Mouse (Mus musculus): ENCODE data around the gene Tfe3.
"Not testable (repeated sequence)": the region's sequence is repeated elsewhere in the genome, so short reads cannot be mapped to it uniquely, and the experiment has no call there.

Gene Tfe3

DNA sequence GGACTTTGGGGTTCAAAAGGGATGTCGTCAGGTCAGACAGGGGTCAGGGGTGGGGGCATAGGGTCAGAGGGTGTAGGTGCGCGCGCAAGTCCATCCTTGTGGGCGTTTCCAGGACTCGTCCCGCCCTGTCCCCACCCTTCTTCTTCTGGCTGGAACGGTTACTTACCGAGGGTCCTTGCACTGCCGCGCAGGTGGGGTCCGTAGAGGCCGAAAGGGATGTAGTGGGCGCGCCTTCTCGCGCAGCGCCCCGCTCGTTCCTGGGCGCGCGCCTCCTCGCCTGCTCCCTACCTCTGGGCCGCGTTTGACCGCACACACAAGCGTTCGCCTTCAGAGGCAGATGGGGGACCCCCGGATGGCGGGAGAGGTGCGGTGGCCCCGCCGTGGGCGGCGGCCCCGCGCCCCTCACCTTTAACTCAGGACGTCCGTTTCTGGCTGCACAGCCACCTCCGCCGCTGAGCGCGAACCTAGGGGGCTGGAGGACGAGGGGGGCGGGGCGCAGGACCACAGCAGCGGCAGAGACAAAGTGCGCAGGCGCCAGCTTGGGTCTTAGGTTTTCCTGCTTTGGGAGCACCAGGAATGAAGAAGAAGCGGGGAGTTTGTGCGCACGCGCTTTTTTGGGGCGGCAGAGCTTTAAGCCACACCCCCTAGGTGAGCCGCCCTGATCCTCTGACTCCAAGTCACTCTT, 11.8 kb upstream of the Tfe3 start, which contains the start of gene Ccdc120:
TSS of gene Ccdc120 (minus strand) at position 474 of the 685 bp plus-strand sequence.
- DNase-seq (ENCODE audit: low spot score in 2 of 2), result peak in 1 of 2 experiments; percentile 70

DNA sequence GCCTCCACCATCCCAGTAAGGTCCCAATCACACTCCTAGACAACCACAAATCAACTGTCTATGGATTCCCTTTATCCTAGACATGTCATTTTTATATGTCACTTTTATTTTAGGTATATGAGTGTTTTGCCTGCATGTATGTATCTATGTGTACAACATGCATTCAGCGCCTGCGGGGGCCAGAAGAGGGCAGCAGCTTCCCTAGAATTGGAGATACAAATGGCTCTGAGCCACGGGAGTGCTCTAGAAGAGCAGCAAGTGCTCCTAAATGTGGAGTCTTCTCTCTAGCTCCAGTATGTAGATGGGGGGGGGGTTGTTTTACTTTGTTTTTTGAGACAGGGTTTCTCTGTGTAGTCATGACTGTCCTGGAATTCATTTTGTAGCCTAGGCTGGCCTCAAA, 8.7 kb upstream of the Tfe3 start:
- not testable (repeated sequence) for DNase-seq (ENCODE audit: low spot score in 2 of 2)

DNA sequence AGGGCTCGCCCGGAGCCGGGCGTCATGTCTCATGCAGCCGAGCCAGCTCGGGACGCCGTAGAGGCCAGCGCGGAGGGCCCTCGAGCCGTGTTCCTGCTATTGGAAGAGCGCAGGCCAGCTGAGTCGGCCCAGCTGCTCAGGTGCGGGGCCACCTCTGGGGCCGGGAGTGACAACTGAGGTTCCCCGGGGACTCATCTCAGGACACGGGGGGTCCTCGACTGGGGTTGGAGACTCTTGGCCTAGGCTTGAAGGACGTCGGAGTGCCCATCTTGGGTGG, 499 bp downstream of the Tfe3 start:
- no peak for DNase-seq (ENCODE audit: low spot score in 2 of 2)

DNA sequence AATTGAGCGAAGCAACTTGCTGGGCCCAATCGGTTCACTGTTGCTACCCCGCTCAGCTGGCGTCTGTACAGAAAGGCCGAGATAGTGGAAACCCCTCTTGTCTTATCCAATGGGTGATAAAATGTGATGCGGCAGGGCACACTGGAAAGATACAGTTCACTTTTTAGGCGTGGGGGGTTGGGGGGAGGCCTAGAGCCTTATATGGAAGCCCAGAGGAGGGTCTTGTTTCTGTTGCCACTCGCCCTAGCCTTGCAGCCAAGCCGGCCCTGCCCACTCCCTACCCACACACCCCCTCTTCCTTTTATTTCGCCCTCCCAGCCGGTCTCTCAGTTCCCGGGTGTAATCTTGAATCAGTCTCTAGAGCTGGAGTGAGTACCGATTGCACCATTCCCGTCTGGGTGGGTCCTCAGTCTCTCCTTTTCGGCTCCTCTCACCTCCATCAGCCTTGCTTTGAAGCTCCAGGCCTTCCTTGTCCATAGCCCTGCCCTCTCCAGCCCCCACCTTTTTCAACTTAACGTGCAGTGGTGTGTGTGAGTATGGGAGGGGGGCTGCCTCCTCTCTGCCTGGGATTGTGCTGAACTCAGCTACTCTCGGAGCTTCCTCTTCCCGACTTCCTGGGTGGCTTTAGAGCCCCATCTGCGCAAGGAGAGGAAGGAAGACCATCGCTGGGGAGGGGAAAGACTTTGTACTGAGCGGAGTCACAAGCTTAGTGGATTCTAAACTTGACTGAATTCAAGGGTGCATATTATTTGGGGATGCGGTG, 1.5 kb downstream of the Tfe3 start:
- DNase-seq (ENCODE audit: low spot score in 2 of 2), result peak in 1 of 2 experiments; percentile 28

DNA sequence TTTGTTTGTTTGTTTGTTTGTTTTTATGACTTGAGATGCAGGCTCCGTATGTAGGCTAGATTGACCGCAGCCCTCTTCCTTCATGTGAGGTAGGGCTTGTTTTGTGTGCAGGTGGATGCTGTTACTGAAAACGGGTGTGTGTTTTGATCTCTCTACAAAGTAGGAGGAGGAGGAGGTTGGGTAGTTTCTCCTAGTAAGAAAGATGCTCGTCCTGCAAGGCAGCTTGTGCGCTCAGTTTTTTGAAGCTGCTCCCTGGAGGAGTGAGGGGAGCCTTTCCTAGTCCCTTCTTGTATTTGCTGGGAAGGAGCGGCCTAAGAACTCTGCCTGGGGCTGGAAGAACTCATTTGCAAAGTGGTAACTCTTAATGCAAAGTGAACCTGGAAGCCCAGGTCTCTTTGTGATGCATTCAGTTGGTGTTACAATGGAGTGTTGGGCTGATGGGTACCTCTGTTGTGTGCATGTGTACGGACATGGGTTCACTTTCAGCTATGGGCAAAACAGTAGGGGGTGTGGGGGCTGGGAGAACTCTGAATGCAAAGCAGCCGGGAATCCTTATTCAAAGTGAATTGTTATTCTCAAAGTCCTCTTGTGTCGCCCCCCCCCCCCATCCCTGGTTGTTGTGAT, 2.4 kb downstream of the Tfe3 start:
- DNase-seq (ENCODE audit: low spot score in 2 of 2), result no peak

DNA sequence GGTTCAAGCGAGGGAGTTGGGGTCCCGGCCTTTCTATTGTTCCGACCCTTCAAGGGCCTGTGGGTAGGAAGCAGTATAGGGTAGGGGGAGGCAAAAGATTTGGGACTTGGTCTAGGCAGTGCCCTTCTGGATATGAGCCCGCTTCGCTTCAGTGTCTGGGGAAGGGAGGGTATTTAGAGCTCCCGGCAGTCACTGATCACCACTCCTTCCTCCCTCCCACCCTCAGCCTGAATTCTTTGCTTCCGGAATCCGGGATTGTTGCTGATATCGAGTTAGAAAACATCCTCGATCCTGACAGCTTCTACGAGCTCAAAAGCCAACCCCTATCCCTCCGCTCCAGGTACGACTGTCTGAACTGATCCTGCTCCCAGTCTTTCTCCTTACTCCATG, 2.9 kb downstream of the Tfe3 start:
- DNase-seq (ENCODE audit: low spot score in 2 of 2), result no peak

DNA sequence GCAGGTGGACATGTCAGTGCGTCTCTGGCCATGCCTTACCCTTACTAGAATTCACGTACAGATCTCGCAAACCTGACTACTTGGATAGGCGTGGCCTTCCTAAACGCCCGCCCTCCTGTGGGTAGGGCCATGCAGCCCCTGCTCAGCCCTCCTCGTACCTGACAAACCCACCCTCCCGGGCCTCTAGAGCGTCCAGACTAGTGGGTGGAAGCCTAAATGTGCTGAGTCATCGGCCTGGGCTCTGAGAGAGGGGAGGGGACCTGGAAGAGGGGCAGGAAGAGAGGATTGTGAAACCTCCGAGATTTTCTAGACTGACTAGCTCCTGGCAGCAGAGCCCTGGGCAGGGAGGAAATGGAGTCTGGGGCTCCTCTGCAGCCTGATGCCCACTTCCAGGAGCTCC, 3.4 kb downstream of the Tfe3 start:
- DNase-seq (ENCODE audit: low spot score in 2 of 2), result peak in 1 of 2 experiments; percentile 46

DNA sequence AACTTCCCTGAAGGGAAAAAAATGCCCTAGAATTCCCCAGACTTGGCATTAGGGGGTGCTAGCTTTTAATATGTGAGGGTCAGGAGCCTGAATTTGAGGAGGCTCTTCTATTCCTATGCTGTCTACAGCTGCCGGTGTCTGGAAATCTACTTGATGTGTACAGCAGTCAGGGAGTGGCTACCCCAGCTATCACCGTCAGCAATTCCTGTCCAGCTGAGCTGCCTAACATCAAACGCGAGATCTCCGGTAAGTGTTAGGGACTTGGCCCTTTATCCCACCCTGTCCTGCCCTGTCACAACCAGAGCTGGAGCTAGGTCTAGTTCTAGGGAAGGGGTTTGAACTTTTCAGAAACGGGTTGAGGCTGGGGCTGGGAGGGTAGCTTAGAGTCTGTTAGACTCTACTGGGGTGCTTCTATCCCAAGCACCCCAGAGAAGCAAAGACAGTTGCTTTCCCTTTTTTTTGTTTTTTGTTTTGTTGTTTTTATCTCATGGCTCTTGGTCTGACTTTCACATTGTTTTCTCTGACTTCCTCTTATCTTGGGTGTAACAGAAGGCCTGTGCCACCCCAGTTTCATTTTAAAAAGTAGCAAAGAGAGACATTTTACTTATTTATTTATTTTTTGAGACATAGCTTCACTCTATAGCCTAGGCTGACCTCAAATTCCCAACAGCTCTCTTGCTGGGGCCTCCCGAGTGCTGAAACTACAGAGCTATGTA, 7.1 kb downstream of the Tfe3 start:
- DNase-seq (ENCODE audit: low spot score in 2 of 2), result no peak

DNA sequence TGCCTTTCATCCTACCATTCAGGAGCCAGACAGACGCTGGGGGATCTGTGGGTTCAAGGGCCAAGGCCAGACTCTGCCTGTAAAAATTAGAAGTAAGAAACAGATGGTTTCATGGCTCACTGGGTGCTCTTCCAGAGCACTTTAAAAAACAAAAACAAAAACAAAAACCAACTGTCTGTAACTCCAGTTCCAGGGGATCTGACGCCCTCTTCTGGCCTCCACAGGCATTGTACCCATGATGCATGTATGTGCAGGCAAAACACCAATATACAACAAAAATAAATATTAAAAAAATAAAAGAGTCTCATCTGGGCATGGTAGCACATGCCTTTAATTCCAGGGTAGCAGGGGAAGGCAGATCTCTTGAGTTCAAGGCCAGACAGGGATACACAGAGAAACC, 10.4 kb downstream of the Tfe3 start:
- no peak for DNase-seq (ENCODE audit: low spot score in 2 of 2)

DNA sequence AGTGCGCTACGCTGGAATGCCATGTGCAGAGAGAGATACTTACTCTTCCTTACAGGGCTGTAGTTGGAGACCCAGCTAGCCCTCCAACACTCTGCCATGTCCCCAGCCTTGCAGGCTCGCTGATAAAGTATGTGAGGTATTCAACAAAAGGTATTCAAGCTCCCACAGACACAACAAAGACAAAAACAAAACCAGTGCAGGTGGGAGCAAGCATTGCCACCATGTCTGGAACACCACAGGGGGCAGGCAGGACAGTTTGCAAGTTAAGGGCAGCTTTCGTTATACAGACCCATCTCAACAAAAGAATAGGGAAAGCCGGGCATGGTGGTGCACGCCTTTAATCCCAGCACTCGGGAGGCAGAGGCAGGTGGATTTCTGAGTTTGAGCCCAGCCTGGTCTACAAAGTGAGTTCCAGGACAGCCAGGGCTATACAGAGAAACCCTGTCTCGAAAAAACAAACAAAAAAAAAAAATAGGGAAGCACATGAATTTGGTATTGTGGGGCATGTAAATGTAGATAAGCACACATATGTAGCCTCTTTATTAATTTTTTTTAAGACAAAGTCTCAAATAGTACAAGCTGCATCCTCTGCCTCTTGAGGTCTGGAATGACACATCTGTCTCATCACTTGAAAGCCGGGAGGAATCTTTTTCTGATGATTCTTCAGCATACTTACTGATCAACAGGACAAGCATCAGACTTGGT, 13.3 kb downstream of the Tfe3 start:
- DNase-seq (ENCODE audit: low spot score in 2 of 2), result no peak

DNA sequence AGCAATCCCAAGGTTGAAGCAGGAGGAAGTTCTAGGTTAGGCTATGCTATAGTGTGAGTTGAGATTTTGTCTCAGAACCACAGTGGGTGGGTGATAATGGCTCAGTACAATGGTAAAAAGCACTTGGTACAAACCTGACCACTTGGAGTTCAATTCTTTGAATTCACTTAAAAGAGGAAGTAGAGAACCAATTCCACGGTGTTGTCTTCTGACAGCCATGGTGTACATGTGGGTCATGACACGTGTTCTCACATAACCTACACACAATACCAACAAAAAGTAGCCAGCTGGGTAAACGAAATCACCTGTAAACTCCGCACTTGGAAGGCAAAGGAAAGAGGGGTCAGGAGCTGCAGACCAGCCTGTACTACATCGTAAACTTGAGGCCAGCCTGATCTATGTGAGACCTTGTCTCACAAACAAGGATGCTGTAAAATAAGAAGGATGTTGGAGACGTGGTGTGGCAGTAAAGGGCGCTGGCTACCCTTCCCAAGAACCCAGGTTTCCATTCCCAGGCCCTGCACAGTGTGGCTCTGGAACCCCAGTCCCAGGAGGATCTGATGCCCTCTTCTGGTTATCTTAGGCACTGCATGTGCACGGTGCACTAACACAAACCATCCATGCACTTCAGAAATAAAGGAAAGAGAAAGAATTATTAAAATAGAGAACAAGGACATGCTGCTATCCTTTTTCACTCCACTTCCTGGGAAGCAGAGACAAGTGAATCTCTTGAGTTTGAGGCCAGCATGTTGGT, 14.1 kb downstream of the Tfe3 start:
- peak in 1 of 2 experiments; percentile 61 for DNase-seq (ENCODE audit: low spot score in 2 of 2)

DNA sequence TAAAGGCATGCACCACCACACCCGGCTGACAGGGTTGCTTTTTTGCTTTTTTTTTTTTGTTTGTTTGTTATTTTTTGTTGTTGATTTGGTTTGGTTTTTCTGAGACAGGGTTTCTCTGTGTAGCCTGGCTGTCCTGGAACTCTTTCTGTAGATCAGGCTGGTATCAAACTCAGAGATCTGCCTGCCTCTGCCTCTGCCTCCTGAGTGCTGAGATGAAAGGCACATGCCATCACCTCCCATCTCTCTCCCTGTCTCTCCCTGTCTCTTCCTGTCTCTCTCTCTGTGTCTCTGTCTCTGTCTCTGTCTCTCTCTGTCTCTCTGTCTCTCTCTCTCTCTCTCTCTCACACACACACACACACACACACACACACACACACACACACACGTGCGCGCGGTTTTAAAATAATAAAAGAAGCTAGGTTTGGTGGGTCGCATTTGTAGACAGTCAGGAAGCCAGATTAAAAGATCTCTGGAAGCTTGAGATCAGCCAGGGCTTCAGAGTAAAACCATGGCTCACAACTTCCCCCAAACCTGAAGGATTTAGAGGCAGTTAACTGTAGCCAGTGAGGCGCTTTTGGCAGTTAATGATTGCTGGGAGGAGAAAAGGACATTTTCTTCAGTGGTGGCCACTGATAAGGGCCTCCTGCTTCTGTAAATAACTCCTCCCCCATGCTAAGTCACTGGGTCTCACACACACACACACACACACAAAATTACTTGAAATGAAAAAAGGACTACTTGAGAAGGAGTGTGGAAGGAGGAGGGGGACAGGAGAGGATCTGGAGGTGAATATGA, 16.3 kb downstream of the Tfe3 start:
- DNase-seq (ENCODE audit: low spot score in 2 of 2), result no peak

DNA sequence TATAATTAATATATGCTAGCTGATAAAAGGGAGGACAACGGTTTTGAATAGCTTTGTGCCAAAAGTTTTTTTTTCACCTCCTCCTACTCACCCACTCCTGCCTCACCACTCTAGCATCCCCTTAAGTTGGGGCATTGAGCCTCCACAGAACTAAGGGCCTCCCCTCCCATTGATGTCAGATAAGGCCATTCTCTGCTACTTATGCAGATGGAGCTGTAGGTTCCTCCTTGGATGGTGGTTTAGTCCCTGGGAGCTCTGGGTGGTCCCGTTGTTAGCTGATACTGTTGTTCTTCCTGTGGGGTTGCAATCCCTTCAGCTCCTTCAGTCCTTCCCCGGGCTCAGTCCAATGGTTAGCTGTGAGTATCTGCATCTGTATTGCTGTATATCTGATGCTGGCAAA, 16.9 kb downstream of the Tfe3 start:
- no peak for DNase-seq (ENCODE audit: low spot score in 2 of 2)

DNA sequence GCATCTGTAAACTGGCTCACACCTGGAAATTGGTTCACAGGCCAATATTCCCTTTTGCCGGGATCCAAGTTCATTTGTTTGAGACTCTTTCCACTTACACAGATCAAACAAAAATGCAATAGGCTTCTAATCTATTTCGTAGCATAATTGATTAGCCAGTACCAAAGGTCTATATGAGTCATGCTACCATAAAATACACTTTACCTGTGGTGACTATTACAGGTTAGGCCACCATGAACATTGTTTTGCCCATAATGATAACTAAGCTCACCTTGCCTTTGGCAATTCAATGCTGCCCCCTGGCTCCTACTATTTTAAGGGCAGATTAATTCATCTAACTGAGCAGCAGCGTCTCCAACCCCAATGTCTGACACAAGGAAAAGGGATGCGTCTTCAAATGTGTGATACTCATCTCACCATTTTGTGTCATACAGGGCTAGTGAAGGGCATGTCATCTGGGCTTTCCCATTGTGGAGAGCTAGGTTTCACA, 20.3 kb downstream of the Tfe3 start:
- no peak for DNase-seq (ENCODE audit: low spot score in 2 of 2)

DNA sequence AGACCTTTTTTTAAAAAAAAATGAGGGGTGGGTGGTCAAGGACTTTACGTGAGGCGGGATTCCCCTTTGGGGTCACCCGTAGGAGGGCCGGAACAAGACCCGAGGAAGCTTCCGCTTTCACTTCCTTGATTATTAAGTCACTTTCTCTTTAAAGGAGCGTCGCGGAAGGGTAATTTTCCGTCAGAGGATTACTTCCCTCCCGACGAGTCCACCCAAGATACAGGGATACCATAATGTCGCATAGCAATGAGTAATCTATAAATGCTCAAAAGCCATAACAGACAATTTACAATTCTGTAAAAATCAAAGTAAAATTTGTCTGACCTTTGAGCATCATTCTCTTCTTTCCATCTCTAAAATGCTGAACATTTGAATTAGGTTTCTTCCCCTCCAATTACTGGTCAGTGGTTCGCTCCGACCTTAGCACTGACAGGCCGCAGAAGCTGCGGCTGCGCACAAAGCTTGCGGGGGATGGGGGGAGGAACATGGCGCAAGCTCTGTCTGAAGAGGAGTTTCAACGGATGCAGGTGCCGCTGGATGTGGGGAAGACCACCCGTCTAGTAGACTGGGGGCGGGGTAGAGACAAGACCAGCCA, 27.3 kb downstream of the Tfe3 start, which contains the start of gene Gripap1:
TSS of gene Gripap1 (plus strand) at position 224 of the 595 bp plus-strand sequence.
- peak; percentile 61 to 73 for DNase-seq (ENCODE audit: low spot score in 2 of 2)

DNA sequence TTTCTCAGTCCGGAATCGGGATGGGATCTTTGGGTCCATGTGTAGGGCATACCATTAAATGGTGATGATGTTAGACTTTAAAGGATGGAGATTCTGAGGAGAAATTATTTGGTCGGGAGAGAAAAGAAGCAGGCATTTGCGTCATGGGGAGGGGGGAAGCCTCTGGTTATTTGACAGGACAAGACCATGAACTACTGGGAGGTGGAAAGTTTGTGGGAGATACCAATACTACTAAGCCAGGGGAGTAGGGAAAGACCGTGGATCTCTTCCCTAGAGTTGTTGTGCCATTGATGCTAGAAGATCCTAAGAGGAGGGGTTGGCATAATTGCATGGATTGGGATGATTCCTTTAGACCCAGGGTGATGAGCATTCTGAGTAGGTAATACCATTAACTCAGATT, 27.9 kb downstream of the Tfe3 start:
- DNase-seq (ENCODE audit: low spot score in 2 of 2), result no peak

DNA sequence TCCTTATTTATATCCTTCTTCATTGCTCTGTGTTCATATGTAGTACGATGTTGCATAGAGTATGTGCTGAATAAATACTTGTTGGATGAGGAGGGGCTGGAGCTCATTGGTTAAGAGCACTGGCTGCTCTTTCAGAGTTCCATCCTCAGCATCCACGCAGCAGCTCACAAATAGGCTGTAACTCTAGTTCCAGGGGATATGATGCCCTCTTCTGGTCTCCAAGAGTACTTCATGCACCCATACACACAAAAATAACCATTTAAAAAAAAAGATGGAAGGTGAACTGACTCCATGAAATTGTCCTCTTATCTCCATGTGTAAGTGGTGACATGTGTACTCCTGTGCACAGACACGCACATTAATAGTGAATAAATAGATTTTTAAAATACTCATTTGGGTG, 31.0 kb downstream of the Tfe3 start:
- no peak for DNase-seq (ENCODE audit: low spot score in 2 of 2)

DNA sequence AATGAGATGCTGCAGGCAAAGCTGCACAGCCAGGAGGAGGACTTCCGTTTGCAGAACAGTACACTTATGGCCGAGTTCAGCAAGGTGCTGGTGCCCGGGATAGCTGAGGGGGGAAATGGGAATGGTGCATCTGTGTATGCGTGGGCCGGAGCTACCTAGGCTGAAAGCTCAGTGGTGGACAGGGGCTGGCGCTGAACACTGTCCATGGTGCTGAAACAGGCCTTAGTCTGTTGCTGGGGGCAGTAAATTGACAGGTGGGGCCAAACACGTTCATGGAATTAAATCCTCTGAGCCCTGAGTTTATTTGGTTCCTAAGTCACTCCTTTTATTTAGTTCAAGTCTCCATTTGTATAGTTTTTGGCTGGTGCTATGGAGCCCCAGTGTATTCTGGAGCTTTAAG, 32.7 kb downstream of the Tfe3 start:
- no peak for DNase-seq (ENCODE audit: low spot score in 2 of 2)

DNA sequence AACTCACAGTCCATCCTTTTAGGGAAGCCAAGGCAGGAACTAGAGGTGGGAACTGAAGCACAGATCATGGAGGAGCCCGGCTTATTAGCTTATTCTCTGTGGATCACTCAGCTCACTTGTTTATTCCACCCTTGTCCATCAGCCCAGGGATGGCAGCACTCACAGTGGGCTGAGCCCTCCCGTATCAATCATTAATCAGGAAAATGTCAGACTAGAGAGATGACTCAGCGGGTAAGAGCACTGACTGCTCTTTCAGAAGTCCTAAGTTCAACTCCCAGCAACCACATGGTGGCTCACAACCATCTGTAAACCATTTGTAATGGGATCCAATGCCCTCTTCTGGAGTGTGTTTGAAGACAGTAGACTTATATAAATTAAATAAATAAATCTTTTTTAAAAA, 35.0 kb downstream of the Tfe3 start:
- DNase-seq (ENCODE audit: low spot score in 2 of 2), result no peak

DNA sequence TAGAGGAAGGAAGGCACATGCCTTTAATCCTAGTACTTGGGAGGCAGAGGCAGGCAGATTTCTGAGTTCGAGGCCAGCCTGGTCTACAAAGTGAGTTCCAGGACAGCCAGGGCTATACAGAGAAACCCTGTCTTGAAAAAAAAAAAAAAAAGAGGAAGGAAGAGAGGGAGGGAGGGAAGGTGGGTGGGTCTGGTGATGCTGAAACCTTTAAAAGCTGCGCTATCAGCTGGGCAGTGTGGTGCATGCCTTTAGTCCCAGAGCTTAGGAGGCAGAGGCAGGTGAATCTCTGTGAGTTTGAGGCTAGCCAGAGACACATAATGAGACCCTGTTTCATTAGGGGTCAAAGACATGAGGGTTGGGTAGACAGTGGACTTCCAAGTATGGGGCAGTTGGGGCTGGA, 39.8 kb downstream of the Tfe3 start:
- DNase-seq (ENCODE audit: low spot score in 2 of 2), result not testable (repeated sequence)

Data from left cerebral cortex, adult 9 months (tissue).